Mouse (Mus musculus) hindbrain, embryonic 13.5 days (tissue): ENCODE data around the gene Ogdhl. TPM values are rescaled to one million over a fixed set of nuclear protein-coding genes. Genes with fewer than 3 reads are reported as not detected.
A peak's percentile ranks its signal among the peaks of the same experiment; 100 is the strongest.

Experiments used
- ATAC-seq: fragments of 200-750 bp; cut with Nextera tagmentation; 2 replicates; pipeline ENCODE4 v1.8.0; 2017; ENCODE audit warnings: moderate TSS enrichment; ENCODE audit not compliant: low FRiP score
- H3K27ac ChIP-seq: fragments of 300-500 bp; sonication (generic); 2 replicates; pipeline ENCODE4 v1.5.1; 2015; ENCODE audit warnings: inconsistent platforms, mild to moderate bottlenecking, moderate library complexity
- H3K27me3 ChIP-seq: fragments of 300-500 bp; sonication (generic); 2 replicates; pipeline ENCODE4 v1.6.1; 2015; ENCODE audit warnings: mild to moderate bottlenecking, inconsistent platforms
- H3K36me3 ChIP-seq: fragments of 300-500 bp; sonication (generic); 2 replicates; pipeline ENCODE4 v1.6.1; 2015; ENCODE audit warnings: mild to moderate bottlenecking, inconsistent platforms
- H3K4me1 ChIP-seq: fragments of 300-500 bp; sonication (generic); replicated peaks from 2 replicates; pipeline ENCODE4 v1.6.1; 2015; ENCODE audit warnings: inconsistent platforms
- H3K4me2 ChIP-seq: fragments of 300-500 bp; sonication (generic); 2 replicates; pipeline ENCODE4 v1.6.1; 2015; ENCODE audit warnings: inconsistent platforms, mild to moderate bottlenecking, moderate library complexity
- H3K4me3 ChIP-seq: fragments of 300-500 bp; sonication (generic); 2 replicates; pipeline ENCODE4 v1.5.1; 2015; ENCODE audit warnings: mild to moderate bottlenecking, inconsistent platforms
- H3K9ac ChIP-seq: fragments of 300-500 bp; sonication (generic); 2 replicates; pipeline ENCODE4 v1.6.1; 2015; ENCODE audit warnings: mild to moderate bottlenecking, inconsistent platforms
- H3K9me3 ChIP-seq: fragments of 300-500 bp; sonication (generic); 2 replicates; pipeline ENCODE4 v1.6.1; 2016; ENCODE audit warnings: inconsistent platforms
- WGBS: fragments of 180-500 bp; shearing (Covaris S2); methylation state at CpG from one replicate; pipeline ENCODE4 v1.1.7; 2015; 5-methylcytosine and 5-hydroxymethylcytosine counted together
- polyA plus RNA-seq: library from polyadenylated mRNA; unstranded; fragments of >200 nt; fragmentation: Nextera tagmentation; extraction: Ambion mirVana; gene quantifications from 2 replicates; pipeline ENCODE4 v1.2.1, GENCODE M21; 2015

Ogdhl gene
- polyA plus RNA-seq, 1 experiment from 2014 or later = 21.8 TPM

GRCm38 (mm10) chr14:32381619-32382018 is 59.8 kb downstream of the Ogdhl start:
- no peak overlapping the region for H3K9ac ChIP-seq
- no peak overlapping the region; the same call in 1 of the 2 replicates for H3K27ac ChIP-seq
- H3K4me2 ChIP-seq = no peak overlapping the region; the same call in 1 of the 2 replicates
- H3K27me3 ChIP-seq = peaks cover 14% of the 10 kb centered on the region; the same call in 1 of the 2 replicates
- H3K9me3 ChIP-seq = no peaks in the 10 kb centered on the region
- H3K4me3 ChIP-seq = no peak overlapping the region
- peaks cover 28% of the 10 kb centered on the region for H3K4me1 ChIP-seq
- 0 out of 2 replicates have a peak, but pooled peaks have one; percentile 44 for ATAC-seq
- no peaks in the 10 kb centered on the region for H3K36me3 ChIP-seq
- WGBS = 40% methylated on average over 15 of the region's 15 CpGs

GRCm38 (mm10) chr14:32388196-32388595 is 66.4 kb downstream of the Ogdhl start, which contains the start of gene 1700024G13Rik:
1700024G13Rik (minus strand) TSS chr14:32388391.
- peak; percentile 73 for ATAC-seq
- no peaks in the 10 kb centered on the region for H3K9me3 ChIP-seq
- no peak within 1 kb of the TSS for H3K4me3 ChIP-seq
- H3K4me2 ChIP-seq = 0 out of 2 replicates have a peak within 1 kb of the TSS, but pooled peaks have one; percentile 21
- no peak within 1 kb of the TSS for H3K9ac ChIP-seq
- no peak within 1 kb of the TSS for H3K27ac ChIP-seq
- peaks cover 6% of the 10 kb centered on the region for H3K4me1 ChIP-seq
- H3K27me3 ChIP-seq = 0 out of 2 replicates have a peak, but pooled peaks cover 12% of the 10 kb centered on the region
- WGBS = under 1% methylated on average over 13 of the region's 13 CpGs
- H3K36me3 ChIP-seq = no peaks in the 10 kb centered on the region

Other genes with a start within 250 kb of the Ogdhl start
- gene Oxnad1, start 236.6 kb upstream of the Ogdhl start, polyA plus RNA-seq = 17.7 and 24.5 TPM in 2 replicates
- 72.1 and 80.2 TPM in 2 replicates for gene Dph3, start 236.3 kb upstream of the Ogdhl start, polyA plus RNA-seq
- not detected in 2 replicates for gene Msmb, start 180.0 kb upstream of the Ogdhl start, polyA plus RNA-seq
- gene Ncoa4, start 162.2 kb upstream of the Ogdhl start, polyA plus RNA-seq = 93.0 and 93.5 TPM in 2 replicates
- 218 and 235 TPM in 2 replicates for gene Timm23, start 120.1 kb upstream of the Ogdhl start, polyA plus RNA-seq
- gene Parg, start 120.1 kb upstream of the Ogdhl start, polyA plus RNA-seq = 36.7 and 38.6 TPM in 2 replicates
- 0.31 and 1.8 TPM in 2 replicates for gene 1700024G13Rik, start 66.4 kb downstream of the Ogdhl start, polyA plus RNA-seq
- gene Slc18a3, start 142.8 kb downstream of the Ogdhl start, polyA plus RNA-seq = 17.4 and 17.5 TPM in 2 replicates
- gene Chat, start 144.0 kb downstream of the Ogdhl start, polyA plus RNA-seq = 2.2 and 2.7 TPM in 2 replicates
- gene Ercc6, start 191.5 kb downstream of the Ogdhl start, polyA plus RNA-seq = 24.7 and 29.4 TPM in 2 replicates